Mouse (Mus musculus) small intestine, adult 2 months (tissue): ENCODE measurements at regions not wholly inside any gene's neighbourhood (a gene's known extent, or its start where the extent isn't known, plus 50 kb on each side); places are given as distances from the start of the nearest gene placed in this dataset.

ENCODE experiments used
- CTCF ChIP-seq: fragments of 200-500 bp; IDR thresholded peaks from 2 replicates; pipeline ENCODE4 v1.5.1; 2012; ENCODE audit warnings: low read depth, mild to moderate bottlenecking, control low read depth, inconsistent platforms, low read length, moderate library complexity, mixed read lengths; ENCODE audit not compliant: insufficient replicate concordance, insufficient read length; ENCODE audit errors: extremely low read depth
- POLR2A ChIP-seq: fragments of 200-500 bp; IDR thresholded peaks from 2 replicates; pipeline ENCODE4 v1.6.1; 2012; ENCODE audit warnings: low read depth, mild to moderate bottlenecking, control low read depth, inconsistent platforms, low read length, moderate library complexity

DNA sequence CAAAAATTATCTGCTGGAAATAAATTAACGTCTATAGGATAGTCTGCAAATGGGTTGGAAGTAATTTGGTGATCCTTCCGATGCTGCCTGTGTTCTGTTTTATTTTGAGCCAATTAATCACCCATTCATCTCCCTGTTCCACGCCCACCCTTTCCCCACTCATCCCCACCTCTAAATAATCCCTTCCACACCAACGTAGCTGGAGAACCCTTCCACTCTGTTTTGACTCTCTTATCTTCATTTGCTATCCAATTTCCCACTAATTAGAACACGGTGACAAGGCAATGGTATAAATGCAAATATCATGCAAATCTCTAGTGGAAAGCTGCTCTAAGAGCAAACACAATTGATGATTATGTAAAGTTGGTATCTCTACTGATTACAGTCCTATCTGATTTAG lies 399.3 kb upstream of the Tenm3 start:
- TF ChIP-seq POLR2A (no peak), CTCF (no peak)
